Mouse (Mus musculus): ENCODE data around the gene Oaz2. TPM values are rescaled to one million over a fixed set of nuclear protein-coding genes. Genes with fewer than 3 reads are reported as not detected.

The Oaz2 gene
- total and polyA plus RNA-seq, 3 experiments: 30.2 to 61.4 (median 35.3) TPM

GRCm38 (mm10) chr9:65726431-65726830 lies 58.6 kb downstream of the Oaz2 start:
- Histone ChIP-seq H3K9ac (ENCODE audit: insufficient read depth, low read depth) (no peak overlapping the region), H3K4me2 (ENCODE audit: insufficient read depth, low read depth, poor library complexity, severe bottlenecking) (no peak overlapping the region), H3K36me3 (replicated peaks in 1 of 2; ENCODE audit: control insufficient read depth in 1 of 2, insufficient read depth in 1 of 2, low read length in 1 of 2) (peaks cover 5 to 38% of the 10 kb centered on the region in 2 experiments), H3K9me3 (replicated peaks; ENCODE audit: low read length) (no peaks in the 10 kb centered on the region), H3K27me3 (replicated peaks) (no peaks in the 10 kb centered on the region), H3K27ac (ENCODE audit: insufficient read depth, low read depth) (no peak overlapping the region), H3K4me1 (ENCODE audit: control insufficient read depth in 1 of 2, insufficient read depth in 2 of 2) (peaks cover 3 to 18% of the 10 kb centered on the region in 2 experiments), H3K79me2 (replicated peaks; ENCODE audit: control insufficient read depth, extremely low read depth, insufficient read depth, poor library complexity, severe bottlenecking) (0 out of 2 replicates have a peak, but pooled peaks cover 2% of the 10 kb centered on the region), H3K4me3 (replicated peaks in 1 of 3; ENCODE audit: low read depth in 2 of 3, low read length in 2 of 3, poor library complexity in 1 of 3) (no peak overlapping the region)
- in situ Hi-C loops (cut with MboI; ENCODE audit: low pct_ligation_motif_present, low pct_unique_long_range_greater_than_20kb, low sequenced_read_pairs) (no loop called here), dilution Hi-C loops (cut with MboI; ENCODE audit: extremely low pct_ligation_motif_present, extremely low pct_unique_long_range_greater_than_20kb, low sequenced_read_pairs) (no loop called here)
- no peak for TF ChIP-seq MAX (IDR thresholded peaks at IDR 0.05; ENCODE audit: low read length)
- no peak for TF ChIP-seq RAD21 (IDR thresholded peaks at IDR 0.05; ENCODE audit: low read depth, low read length)
- TF ChIP-seq ELF1 (IDR thresholded peaks at IDR 0.05; ENCODE audit: low read depth, low read length): no peak
- TF ChIP-seq CTCF (conservative IDR thresholded peaks at IDR 0.05 in 1 of 2, IDR thresholded peaks at IDR 0.05 in 1 of 2; ENCODE audit: low read depth in 2 of 2, low read length in 2 of 2): no peak
- no peak for TF ChIP-seq POLR2A (IDR thresholded peaks at IDR 0.05; ENCODE audit: low read depth, low read length)
- TF ChIP-seq ZC3H11A (IDR thresholded peaks at IDR 0.05; ENCODE audit: low read depth, low read length): no peak
- TF ChIP-seq SMC3 (IDR thresholded peaks at IDR 0.05; ENCODE audit: low read depth, low read length): no peak
- TF ChIP-seq MAZ (IDR thresholded peaks at IDR 0.05; ENCODE audit: low read depth, low read length): no peak
- no peak for DNase-seq (ENCODE audit: extremely low read depth)

GRCm38 (mm10) chr9:65727491-65727890 lies 59.7 kb downstream of the Oaz2 start:
- H3K27me3 ChIP-seq (replicated peaks): no peaks in the 10 kb centered on the region
- TF ChIP-seq MEF2A (IDR thresholded peaks at IDR 0.05; ENCODE audit: borderline replicate concordance, low read depth, low read length) (no peak), HCFC1 (IDR thresholded peaks at IDR 0.05; ENCODE audit: low read depth, low read length) (no peak), NRF1 (IDR thresholded peaks at IDR 0.05; ENCODE audit: low read depth, low read length) (no peak), MXI1 (IDR thresholded peaks at IDR 0.05; ENCODE audit: low read depth, low read length) (no peak), CHD2 (IDR thresholded peaks at IDR 0.05; ENCODE audit: low read length) (no peak), KAT2A (IDR thresholded peaks at IDR 0.05; ENCODE audit: insufficient replicate concordance, low read length) (no peak), POLR2AphosphoS2 (IDR thresholded peaks at IDR 0.05; ENCODE audit: low read depth, low read length) (no peak), GABPA (IDR thresholded peaks at IDR 0.05; ENCODE audit: insufficient replicate concordance, low read depth, low read length) (no peak)
- dilution Hi-C loops (cut with MboI; ENCODE audit: extremely low pct_ligation_motif_present, extremely low pct_unique_long_range_greater_than_20kb, low sequenced_read_pairs) (no loop called here), in situ Hi-C loops (cut with MboI; ENCODE audit: low pct_ligation_motif_present, low pct_unique_long_range_greater_than_20kb, low sequenced_read_pairs) (no loop called here)
- peaks cover 3 to 20% of the 10 kb centered on the region in 2 experiments for H3K4me1 ChIP-seq (ENCODE audit: control insufficient read depth in 1 of 2, insufficient read depth in 2 of 2)
- peaks cover 5 to 37% of the 10 kb centered on the region in 2 experiments for H3K36me3 ChIP-seq (replicated peaks in 1 of 2; ENCODE audit: control insufficient read depth in 1 of 2, insufficient read depth in 1 of 2, low read length in 1 of 2)
- H3K79me2 ChIP-seq (replicated peaks; ENCODE audit: control insufficient read depth, extremely low read depth, insufficient read depth, poor library complexity, severe bottlenecking): 0 out of 2 replicates have a peak, but pooled peaks cover 2% of the 10 kb centered on the region
- H3K9me3 ChIP-seq (replicated peaks; ENCODE audit: low read length): no peaks in the 10 kb centered on the region
- H3K4me2 ChIP-seq (ENCODE audit: insufficient read depth, low read depth, poor library complexity, severe bottlenecking): no peak overlapping the region
- no peak overlapping the region for H3K27ac ChIP-seq (ENCODE audit: insufficient read depth, low read depth)
- H3K9ac ChIP-seq (ENCODE audit: insufficient read depth, low read depth): no peak overlapping the region
- no peak for DNase-seq (ENCODE audit: extremely low read depth)
- H3K4me3 ChIP-seq (replicated peaks in 1 of 3; ENCODE audit: low read depth in 2 of 3, low read length in 2 of 3, poor library complexity in 1 of 3): no peak overlapping the region
